Mouse (Mus musculus) gastrocnemius, postnatal 36 days (tissue): Measurements from ENCODE around the gene Olfr1223. TPM values are rescaled to one million over a fixed set of nuclear protein-coding genes. Genes with fewer than 3 reads are reported as not detected.
"Not testable (repeated sequence)": the region's sequence is repeated elsewhere in the genome, so short reads cannot be mapped to it uniquely, and the experiment has no call there.

Experiments
- DNase-seq, 2 experiments: peaks; one replicate each; pipeline ENCODE4 v3.0.0; 2022
- intact Hi-C: fragments of 180-260 bp; cut with DNase I; formaldehyde crosslinking; loops from one replicate; pipeline ENCODE4 v1.15.1; 2025
- long read RNA-seq, 2 experiments: library from polyadenylated mRNA; stranded (forward); transcript quantifications; one replicate each; pipeline ENCODE4 v2.0.0; 2021
- total RNA-seq, 2 experiments: library from RNA; stranded (reverse); gene quantifications; 2 replicates each; pipeline ENCODE4 v1.2.3; 2021

Gene Olfr1223
- not detected for total RNA-seq
- long read RNA-seq, experiment 1, result 0 reads
- long read RNA-seq, experiment 2, result 0 reads

- intact Hi-C loops, result no loop called here
- DNase-seq, result no peak
Observed at GRCm38 (mm10) chr2:89151460-89151859, at the start of gene Olfr1223. Olfr1223 (minus strand) TSS chr2:89151560.

- DNase-seq, result no peak
- intact Hi-C loops, result no loop called here
Observed at GRCm38 (mm10) chr2:89199948-89200347, 48.6 kb upstream of the Olfr1223 start, which contains the start of gene Olfr1226. Olfr1226 (minus strand) TSS chr2:89200048.

- intact Hi-C loops, result no loop called here
- no peak for DNase-seq
Observed at GRCm38 (mm10) chr2:89196325-89196982, 45.1 kb upstream of the Olfr1223 start.

- no peak for DNase-seq
- intact Hi-C loops, result no loop called here
Observed at GRCm38 (mm10) chr2:89174569-89174968, 23.2 kb upstream of the Olfr1223 start, which contains the start of gene Olfr1225. Olfr1225 (minus strand) TSS chr2:89174669.

- DNase-seq, intact Hi-C loops: not testable (repeated sequence)
Observed at GRCm38 (mm10) chr2:89164711-89165110, 13.4 kb upstream of the Olfr1223 start.

GRCm38 (mm10) chr2:89163991-89164390 lies 12.6 kb upstream of the Olfr1223 start, which contains the start of gene Olfr1224-ps1:
Olfr1224-ps1 (minus strand) TSS chr2:89164091.
- DNase-seq, intact Hi-C loops: not testable (repeated sequence)

GRCm38 (mm10) chr2:89132954-89133353 lies 18.4 kb downstream of the Olfr1223 start, which contains the start of gene Olfr1222:
Olfr1222 (minus strand) TSS chr2:89133054.
- no peak for DNase-seq
- intact Hi-C loops, result no loop called here

GRCm38 (mm10) chr2:89117183-89117582 lies 34.2 kb downstream of the Olfr1223 start, which contains the start of gene Olfr1221:
Olfr1221 (minus strand) TSS chr2:89117283.
- DNase-seq, result no peak
- intact Hi-C loops, result no loop called here

GRCm38 (mm10) chr2:89106735-89107134 lies 44.6 kb downstream of the Olfr1223 start, which contains the start of gene Olfr1220:
Olfr1220 (minus strand) TSS chr2:89106835.
- intact Hi-C loops, result no loop called here
- no peak for DNase-seq

- intact Hi-C loops, result no loop called here
Observed at GRCm38 (mm10) chr2:89105651-89106050, 45.7 kb downstream of the Olfr1223 start.

GRCm38 (mm10) chr2:89093848-89094247 lies 57.5 kb downstream of the Olfr1223 start:
- DNase-seq, result no peak
- intact Hi-C loops, result no loop called here

More at GRCm38 (mm10) chr2:89105651-89106050, 45.7 kb downstream of the Olfr1223 start:
- no peak for DNase-seq

Other genes with a start within 250 kb of the Olfr1223 start
- not detected for gene Olfr1208, start 249.2 kb downstream of the Olfr1223 start, total RNA-seq
- gene Olfr1209, start 236.4 kb downstream of the Olfr1223 start, total RNA-seq, result not detected
- not detected for gene Olfr1211, start 213.4 kb downstream of the Olfr1223 start, total RNA-seq
- gene Olfr1212, start 197.6 kb downstream of the Olfr1223 start, total RNA-seq, result not detected
- gene Gm13762, start 171.3 kb downstream of the Olfr1223 start, total RNA-seq, result not detected
- gene Olfr1214, start 158.9 kb downstream of the Olfr1223 start, total RNA-seq, result not detected
- not detected for gene Olfr1215, start 144.6 kb downstream of the Olfr1223 start, total RNA-seq
- gene Olfr1216, start 133.2 kb downstream of the Olfr1223 start, total RNA-seq, result not detected
- gene Olfr1217, start 119.5 kb downstream of the Olfr1223 start, total RNA-seq, result not detected
- gene Olfr1218, start 90.4 kb downstream of the Olfr1223 start, total RNA-seq, result not detected
- gene Olfr1219, start 68.0 kb downstream of the Olfr1223 start, total RNA-seq, result not detected
- gene Olfr1220, start 44.7 kb downstream of the Olfr1223 start, total RNA-seq, result not detected
- not detected for gene Olfr1221, start 34.3 kb downstream of the Olfr1223 start, total RNA-seq
- gene Olfr1222, start 18.5 kb downstream of the Olfr1223 start, total RNA-seq, result not detected
- not detected for gene Olfr1224-ps1, start 12.5 kb upstream of the Olfr1223 start, total RNA-seq
- not detected for gene Olfr1225, start 23.1 kb upstream of the Olfr1223 start, total RNA-seq
- not detected for gene Olfr1226, start 48.5 kb upstream of the Olfr1223 start, total RNA-seq
- gene Olfr1228, start 102.5 kb upstream of the Olfr1223 start, total RNA-seq, result not detected
- gene Olfr1229, start 136.5 kb upstream of the Olfr1223 start, total RNA-seq, result not detected
- gene Olfr1230, start 145.7 kb upstream of the Olfr1223 start, total RNA-seq, result not detected
- not detected for gene Olfr1231, start 155.5 kb upstream of the Olfr1223 start, total RNA-seq
- gene Olfr1232, start 178.1 kb upstream of the Olfr1223 start, total RNA-seq, result not detected
- not detected for gene Olfr1233, start 190.8 kb upstream of the Olfr1223 start, total RNA-seq
- not detected for gene Olfr1234, start 213.3 kb upstream of the Olfr1223 start, total RNA-seq